Mouse (Mus musculus): Measurements from ENCODE around the gene Nol4l. TPM values are rescaled to one million over a fixed set of nuclear protein-coding genes. Genes with fewer than 3 reads are reported as not detected.

Nol4l gene
- total RNA-seq (2023), result 1 to 10 TPM in 1 of 2 experiments, under 1 TPM in 1; 0.84 to 1.5 TPM

GRCm38 (mm10) chr2:153529931-153530766 lies at the start of gene Nol4l:
Gene Nol4l (minus strand): TSS chr2:153529971.

GRCm38 (mm10) chr2:153492573-153493392 lies 37.0 kb downstream of the Nol4l start, which contains the start of gene 4930404H24Rik:
Gene 4930404H24Rik (plus strand): TSS chr2:153492790.

Other genes with a start within 250 kb of the Nol4l start
- gene Kif3b, start 238.6 kb downstream of the Nol4l start, total RNA-seq (2023), result 10 to 100 TPM; 19.0 to 20.5 TPM
- gene Asxl1, start 184.1 kb downstream of the Nol4l start, total RNA-seq (2023), result 10 to 100 TPM; 49.8 to 52.1 TPM
- not detected for gene 4930404H24Rik, start 37.2 kb downstream of the Nol4l start, total RNA-seq (2023)
- 10 to 100 TPM; 37.9 to 39.2 TPM for gene Commd7, start 102.8 kb upstream of the Nol4l start, total RNA-seq (2023)
- 10 to 100 TPM; 10.6 to 11.5 TPM for gene Dnmt3b, start 119.5 kb upstream of the Nol4l start, total RNA-seq (2023)
- gene Dnmt3c, start 166.7 kb upstream of the Nol4l start, total RNA-seq (2023), result not detected
- gene Mapre1, start 211.3 kb upstream of the Nol4l start, total RNA-seq (2023), result 100 to 1,000 TPM; 139 to 146 TPM
- gene Efcab8, start 250.0 kb upstream of the Nol4l start, total RNA-seq (2023), result 1 to 10 TPM in 1 of 2 experiments, under 1 TPM in 1; 0.58 to 1.4 TPM